Mouse (Mus musculus) E14TG2a.4 (cell line): ENCODE measurements at regions not wholly inside any gene's neighbourhood (a gene's known extent, or its start where the extent isn't known, plus 50 kb on each side); places are given as distances from the start of the nearest gene placed in this dataset.

Experiments
- CTCF ChIP-seq: conservative IDR thresholded peaks from 2 replicates; pipeline ENCODE4 v1.5.1; 2014; ENCODE audit warnings: low read length
- POU5F1 ChIP-seq: IDR thresholded peaks from 2 replicates; pipeline ENCODE4 v1.6.1; 2014; ENCODE audit warnings: low read length, borderline replicate concordance

GRCm38 (mm10) chr2:44461289-44462250, 465.9 kb downstream of the Gtdc1 start:
- TF ChIP-seq CTCF = no peak
- no peak for TF ChIP-seq POU5F1
